In genomic region chr2:126084326-126084725, GRCm38 (mm10) we compare ENCODE assay signal across 20 mouse cellular contexts. TPM values are rescaled to one million over a fixed set of nuclear protein-coding genes. Genes with fewer than 3 reads are reported as not detected.
DNase-seq lines count a peak whose midpoint lies in the region; ATAC-seq and TF ChIP-seq lines count a peak whose summit lies in the region.
"Had no signal": no experiment of that assay in that cellular context is flagged by ENCODE, and none has a peak within 500 bp of the region (broad histone marks: within the 10 kb centered on the region; RNA-seq: fewer than 3 reads in every experiment).

No protein-coding gene starts in this region.

- no peak overlapping the region for H3K27ac ChIP-seq in heart, adult 2 months
- H3K27ac ChIP-seq in heart, embryonic 11.5 days (ENCODE audit: low read depth, low read length) = no peak overlapping the region
- H3K27ac ChIP-seq in midbrain, postnatal 0 days (ENCODE audit: low read depth, low read length) = no peak overlapping the region
- H3K27ac ChIP-seq in midbrain, embryonic 13.5 days = no peak overlapping the region
- H3K27ac ChIP-seq: hindbrain, embryonic 10.5 days; limb, embryonic 15.5 days; liver, embryonic 14.5 days; midbrain, embryonic 12.5 days had no signal

- no peaks in the 10 kb centered on the region; the same call in 1 of the 2 replicates for H3K36me3 ChIP-seq in heart, adult 2 months (ENCODE audit: control insufficient read depth, insufficient read depth, low read length)
- H3K36me3 ChIP-seq in heart, embryonic 11.5 days (ENCODE audit: control insufficient read depth, insufficient read depth, low read length) = no peaks in the 10 kb centered on the region
- H3K36me3 ChIP-seq in midbrain, postnatal 0 days (ENCODE audit: insufficient read depth, low read length) = no peaks in the 10 kb centered on the region
- H3K36me3 ChIP-seq in midbrain, embryonic 13.5 days = no peaks in the 10 kb centered on the region
- H3K36me3 ChIP-seq: hindbrain, embryonic 10.5 days; limb, embryonic 15.5 days; midbrain, embryonic 12.5 days had no signal

- no peak for TF ChIP-seq POLR2A in heart, adult 2 months (IDR thresholded peaks at IDR 0.05; ENCODE audit: insufficient read depth, low read depth, low read length)

- H3K4me3 ChIP-seq in heart, adult 2 months = no peak overlapping the region
- no peak overlapping the region for H3K4me3 ChIP-seq in heart, embryonic 11.5 days (ENCODE audit: low read depth, low read length)
- no peak overlapping the region for H3K4me3 ChIP-seq in midbrain, postnatal 0 days (ENCODE audit: low read depth, low read length)
- H3K4me3 ChIP-seq in midbrain, embryonic 13.5 days (replicated peaks) = no peak overlapping the region
- H3K4me3 ChIP-seq: hindbrain, embryonic 10.5 days; limb, embryonic 15.5 days; midbrain, embryonic 12.5 days had no signal

- no peaks in the 10 kb centered on the region for H3K9me3 ChIP-seq in heart, embryonic 11.5 days (replicated peaks; ENCODE audit: control insufficient read depth, low read length)
- H3K9me3 ChIP-seq in midbrain, postnatal 0 days (ENCODE audit: low read length) = no peaks in the 10 kb centered on the region
- no peaks in the 10 kb centered on the region for H3K9me3 ChIP-seq in midbrain, embryonic 13.5 days
- H3K9me3 ChIP-seq: hindbrain, embryonic 10.5 days; limb, embryonic 15.5 days; midbrain, embryonic 12.5 days had no signal

- H3K27me3 ChIP-seq in heart, adult 2 months (ENCODE audit: control insufficient read depth, insufficient read depth, low read length) = no peaks in the 10 kb centered on the region
- H3K27me3 ChIP-seq in heart, embryonic 11.5 days (ENCODE audit: control insufficient read depth, insufficient read depth, low read length) = no peaks in the 10 kb centered on the region
- no peaks in the 10 kb centered on the region for H3K27me3 ChIP-seq in midbrain, postnatal 0 days (ENCODE audit: insufficient read depth, low read length)
- H3K27me3 ChIP-seq in midbrain, embryonic 13.5 days = no peaks in the 10 kb centered on the region
- H3K27me3 ChIP-seq: limb, embryonic 15.5 days; midbrain, embryonic 12.5 days had no signal

- no peak for TF ChIP-seq CTCF in heart, adult 2 months (IDR thresholded peaks at IDR 0.05)
- no peak for TF ChIP-seq CTCF in midbrain, postnatal 0 days (IDR thresholded peaks at IDR 0.05)

- intact Hi-C loops in heart, adult 2 months (cut with DNase I) = no loop called here

- no peaks in the 10 kb centered on the region for H3K4me1 ChIP-seq in heart, adult 2 months (ENCODE audit: control insufficient read depth, insufficient read depth, low read length)
- H3K4me1 ChIP-seq in heart, embryonic 11.5 days (ENCODE audit: control insufficient read depth, insufficient read depth, low read length) = no peaks in the 10 kb centered on the region
- H3K4me1 ChIP-seq in midbrain, postnatal 0 days (ENCODE audit: insufficient read depth, low read length) = no peaks in the 10 kb centered on the region
- no peaks in the 10 kb centered on the region for H3K4me1 ChIP-seq in midbrain, embryonic 13.5 days (replicated peaks)
- H3K4me1 ChIP-seq: hindbrain, embryonic 10.5 days; limb, embryonic 15.5 days; midbrain, embryonic 12.5 days had no signal

- H3K4me2 ChIP-seq in heart, embryonic 11.5 days = no peak overlapping the region
- H3K4me2 ChIP-seq in midbrain, postnatal 0 days (ENCODE audit: low read depth, low read length, poor library complexity, severe bottlenecking) = no peak overlapping the region
- no peak overlapping the region for H3K4me2 ChIP-seq in midbrain, embryonic 13.5 days (replicated peaks)
- H3K4me2 ChIP-seq: limb, embryonic 15.5 days; lung, embryonic 14.5 days; midbrain, embryonic 12.5 days had no signal

- TF ChIP-seq EP300 in heart, adult 2 months (IDR thresholded peaks at IDR 0.05; ENCODE audit: insufficient read depth, low read depth, low read length) = peak; percentile 80; the same call in 1 of the 2 replicates

- no peak overlapping the region for H3K9ac ChIP-seq in heart, adult 2 months (ENCODE audit: low read depth, low read length)
- no peak overlapping the region for H3K9ac ChIP-seq in heart, embryonic 11.5 days (ENCODE audit: low read depth, low read length)
- no peak overlapping the region for H3K9ac ChIP-seq in midbrain, postnatal 0 days (replicated peaks; ENCODE audit: low read length, poor library complexity, severe bottlenecking)
- H3K9ac ChIP-seq in midbrain, embryonic 13.5 days (replicated peaks) = no peak overlapping the region
- H3K9ac ChIP-seq: limb, embryonic 15.5 days; liver, embryonic 14.5 days; lung, embryonic 14.5 days; midbrain, embryonic 12.5 days had no signal

- H3K79me2 ChIP-seq in heart, adult 2 months (replicated peaks; ENCODE audit: control insufficient read depth, insufficient read depth, low read length) = no peaks in the 10 kb centered on the region

- peak; percentile 36 to 50 for DNase-seq in cerebellum, postnatal 14 days
- no peak for DNase-seq in cerebellum, postnatal 25 days
- peak in 1 of 2 experiments; percentile 45 for DNase-seq in heart, adult 2 months
- DNase-seq in midbrain, postnatal 0 days (ENCODE audit: low spot score) = peak; percentile 58
- peak; percentile 66 for DNase-seq in skeletal muscle tissue, adult 2 months (ENCODE audit: low read depth, low spot score)
- no peak for DNase-seq in thymus, postnatal 25 days
- DNase-seq: adrenal gland, postnatal 25 days; cerebellum, postnatal 36 days; kidney, postnatal 25 days; lung, embryonic 14.5 days; thymus, postnatal 14 days had no signal

- no peak for ATAC-seq in heart, embryonic 11.5 days (replicated peaks; ENCODE audit: insufficient number of reproducible peaks, low FRiP score, low TSS enrichment)
- no peak for ATAC-seq in midbrain, postnatal 0 days (ENCODE audit: low FRiP score)
- no peak for ATAC-seq in midbrain, embryonic 13.5 days
- ATAC-seq: forebrain, embryonic 14.5 days; intestine, postnatal 0 days had no signal

- 40% methylated on average over 3 of the region's 3 CpGs for WGBS in heart, adult 2 months
- WGBS in heart, embryonic 11.5 days (ENCODE audit: insufficient replicate concordance) = 74% methylated on average over 3 of the region's 3 CpGs
- WGBS in midbrain, postnatal 0 days = 83% methylated on average over 3 of the region's 3 CpGs
- WGBS in midbrain, embryonic 13.5 days = 88% methylated on average over 3 of the region's 3 CpGs

RNA-seq across cellular contexts. Expression of gene Fgf7, which starts 49.9 kb away (rescaled TPM):
- 1 to 10 TPM; 1.8 to 2.3 TPM for total RNA-seq in heart, adult 2 months (2021)
- polyA plus RNA-seq in heart, adult 2 months (2012; rRNA removed) = 0.55 and 2.6 TPM in 2 replicates
- 0.31 and 1.1 TPM in 2 replicates for polyA plus RNA-seq in heart, embryonic 11.5 days (2014; fragmentation: Nextera tagmentation; extraction: Ambion mirVana)
- total RNA-seq in midbrain, postnatal 0 days (2014; rRNA removed) = 1.5 and 3.3 TPM in 2 replicates
- 0.41 and 0.45 TPM in 2 replicates for polyA plus RNA-seq in midbrain, postnatal 0 days (2015; fragmentation: Nextera tagmentation; extraction: Ambion mirVana)
- polyA plus RNA-seq in midbrain, embryonic 13.5 days (2015; fragmentation: Nextera tagmentation; extraction: Ambion mirVana) = 0.27 and 0.70 TPM in 2 replicates
- total RNA-seq: granulocyte monocyte progenitor cell, adult 5-6 weeks had no signal

Comparison
In these comparisons a context has a peak if more than half of its experiments do, and no peak if none do; other contexts are left out.
1. DNase-seq: peak in cerebellum, postnatal 14 days (2 of 2), midbrain, postnatal 0 days (single experiment) and skeletal muscle tissue, adult 2 months (single experiment); none in cerebellum, postnatal 25 days (0 of 2) and thymus, postnatal 25 days (single experiment).